Mouse (Mus musculus) erythroblast, adult 5-6 weeks (primary cell): ENCODE data around the gene Scel. TPM values are rescaled to one million over a fixed set of nuclear protein-coding genes. Genes with fewer than 3 reads are reported as not detected.

Source experiments
- ATAC-seq: replicated peaks from 2 replicates; pipeline ENCODE4 v1.8.0; 2016; ENCODE audit warnings: moderate number of reproducible peaks, mild to moderate bottlenecking, moderate TSS enrichment, inconsistent platforms; ENCODE audit not compliant: poor library complexity, low FRiP score, severe bottlenecking
- total RNA-seq, 2 experiments: library from RNA; stranded (forward) in 1 of 2; stranded (reverse) in 1 of 2; fragments of 150-400 nt in 1 of 2; fragments of 200-764, 138-1000 nt in 1 of 2; gene quantifications; 2 replicates each; pipeline versions ENCODE4 v1.2.3 to v1.2.4; 2015 to 2017; ENCODE audit warnings: low replicate concordance in 2 of 2

Scel gene
- total RNA-seq, 2 experiments from 2014 or later, result not detected

- ATAC-seq, result no peak
These were observed 48.4 kb downstream of the Scel start for GRCm38 (mm10) chr14:103561383-103562096.

- no peak for ATAC-seq
These were observed 54.8 kb downstream of the Scel start for GRCm38 (mm10) chr14:103567957-103568356.

- ATAC-seq, result no peak
These were observed 55.3 kb downstream of the Scel start for GRCm38 (mm10) chr14:103568433-103568832.

GRCm38 (mm10) chr14:103571598-103572320 lies 58.6 kb downstream of the Scel start:
- no peak for ATAC-seq

GRCm38 (mm10) chr14:103575854-103576253 lies 62.7 kb downstream of the Scel start:
- ATAC-seq, result no peak

- ATAC-seq, result no peak
These were observed 63.9 kb downstream of the Scel start for GRCm38 (mm10) chr14:103577011-103577410.

- no peak for ATAC-seq
These were observed 73.5 kb downstream of the Scel start for GRCm38 (mm10) chr14:103586662-103587061.

- no peak for ATAC-seq
These were observed 74.2 kb downstream of the Scel start for GRCm38 (mm10) chr14:103587208-103587900.

- no peak for ATAC-seq
These were observed 76.7 kb downstream of the Scel start for GRCm38 (mm10) chr14:103589819-103590218.

- ATAC-seq, result no peak
These were observed 82.7 kb downstream of the Scel start for GRCm38 (mm10) chr14:103595870-103596269.

- ATAC-seq, result no peak
These were observed 94.9 kb downstream of the Scel start for GRCm38 (mm10) chr14:103608063-103608462.

GRCm38 (mm10) chr14:103613573-103614271 lies 100.6 kb downstream of the Scel start:
- no peak for ATAC-seq

GRCm38 (mm10) chr14:103614272-103614587 lies 101.1 kb downstream of the Scel start:
- no peak for ATAC-seq

GRCm38 (mm10) chr14:103619756-103620155 lies 106.6 kb downstream of the Scel start:
- ATAC-seq, result no peak

GRCm38 (mm10) chr14:103621207-103621606 lies 108.1 kb downstream of the Scel start:
- ATAC-seq, result no peak

GRCm38 (mm10) chr14:103626100-103626499 lies 113.0 kb downstream of the Scel start:
- ATAC-seq, result no peak

GRCm38 (mm10) chr14:103629639-103630364 lies 116.7 kb downstream of the Scel start:
- ATAC-seq, result no peak

- ATAC-seq, result no peak
These were observed 117.4 kb downstream of the Scel start for GRCm38 (mm10) chr14:103630545-103630944.

GRCm38 (mm10) chr14:103643933-103644332 lies 130.8 kb downstream of the Scel start:
- ATAC-seq, result no peak

- ATAC-seq, result no peak
These were observed 134.8 kb downstream of the Scel start for GRCm38 (mm10) chr14:103647981-103648380.
